Mouse (Mus musculus) left cerebral cortex, adult 11 months (tissue): ENCODE results near the gene Pitpna.
A peak's percentile ranks its signal among the peaks of the same experiment; 100 is the strongest.
"Not testable (repeated sequence)": the region's sequence is repeated elsewhere in the genome, so short reads cannot be mapped to it uniquely, and the experiment has no call there.

ENCODE experiments used
- DNase-seq: peaks from one replicate; pipeline ENCODE4 v3.0.0; 2022; ENCODE audit warnings: low spot score

Pitpna gene

DNA sequence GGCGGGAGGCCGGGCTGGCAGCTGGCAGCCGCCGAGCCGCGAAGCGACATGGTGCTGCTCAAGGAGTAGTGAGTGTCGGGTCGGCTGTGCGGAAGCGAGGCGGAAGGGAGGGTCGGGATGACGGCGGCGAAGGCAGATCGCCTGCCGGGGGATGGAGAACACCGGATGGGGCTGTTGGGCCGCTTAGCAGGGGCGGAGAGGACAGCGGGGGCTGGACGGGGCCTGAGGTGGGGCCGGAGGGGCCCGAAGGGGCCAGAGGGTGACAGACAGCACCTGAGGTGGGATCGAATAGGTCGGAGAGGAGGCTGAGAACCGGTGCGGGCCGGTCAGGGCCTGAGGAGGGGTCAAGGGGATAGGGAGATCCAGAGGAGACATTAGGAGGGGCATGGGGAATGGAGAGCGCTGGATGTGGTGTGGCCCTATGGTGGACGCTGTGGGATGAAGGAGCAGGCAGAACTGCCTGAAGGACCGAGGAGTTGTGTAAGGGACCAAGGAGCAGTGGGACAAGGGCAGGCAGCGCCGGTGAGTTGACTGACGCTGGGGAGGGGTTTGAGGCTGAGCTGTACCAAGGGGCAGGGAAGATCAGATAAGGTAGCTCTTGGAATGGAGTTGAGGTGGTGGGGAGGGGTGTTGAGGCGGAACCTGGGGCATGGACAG lies 516 bp downstream of the Pitpna start:
- DNase-seq = no peak

DNA sequence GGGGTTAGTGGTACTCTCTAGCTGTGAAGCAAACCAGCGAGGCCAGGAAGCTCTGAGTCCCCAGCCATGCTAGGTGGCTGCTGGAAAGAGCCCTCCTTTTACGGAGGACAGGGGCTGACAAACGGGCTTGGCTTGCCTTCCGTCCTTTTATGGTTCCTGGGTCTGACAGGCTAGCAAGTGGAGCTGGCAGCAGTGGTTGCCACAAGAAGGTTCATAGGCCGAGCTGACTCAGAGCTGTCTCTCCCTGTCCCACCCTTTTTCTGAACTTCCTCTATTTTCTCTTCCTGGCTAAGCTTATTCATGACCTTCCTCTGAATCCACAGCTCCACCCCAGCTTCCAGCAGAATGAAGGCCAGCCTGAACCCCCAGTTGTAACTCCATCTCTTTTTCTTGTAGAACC lies 4.7 kb downstream of the Pitpna start:
- no peak for DNase-seq

DNA sequence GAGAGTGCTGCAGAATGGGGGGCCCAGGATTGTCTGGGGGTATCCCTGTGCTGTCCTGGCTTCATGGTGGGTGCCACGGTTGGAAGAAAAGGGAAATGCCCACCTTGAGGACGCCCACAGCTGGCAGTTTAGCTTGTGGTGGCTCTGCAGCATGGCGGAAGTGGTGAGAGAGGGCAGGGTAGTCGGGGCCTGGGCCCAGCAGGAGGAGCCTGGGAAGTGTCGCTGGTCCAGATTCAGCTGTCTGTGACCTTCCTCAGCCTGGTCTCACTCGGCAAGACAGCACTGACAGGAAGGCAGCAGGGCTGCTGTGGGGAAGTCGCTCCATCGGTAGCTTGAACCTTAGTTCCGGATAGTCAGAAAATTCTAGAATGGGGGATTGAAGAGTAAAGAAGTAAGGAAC lies 6.5 kb downstream of the Pitpna start:
- DNase-seq = no peak

DNA sequence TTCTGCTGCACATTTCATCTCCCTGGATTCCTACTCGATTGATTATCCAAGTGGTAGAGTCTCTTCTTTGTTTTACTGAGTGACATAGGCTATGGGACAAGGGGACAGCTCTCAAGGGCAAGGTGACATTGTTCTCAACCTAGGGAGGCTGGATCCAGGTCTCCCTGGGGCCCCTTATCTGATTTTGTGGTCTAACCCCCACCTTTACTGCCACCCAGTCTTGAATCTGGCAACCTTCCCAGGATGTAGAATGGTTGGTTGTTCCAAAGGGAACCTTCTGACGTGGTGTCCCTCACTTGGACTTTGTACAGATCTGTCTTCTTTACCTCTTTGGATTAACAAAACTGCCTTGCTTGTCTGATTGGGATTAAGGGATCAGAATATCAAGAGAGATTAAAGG lies 7.5 kb downstream of the Pitpna start:
- DNase-seq = no peak

DNA sequence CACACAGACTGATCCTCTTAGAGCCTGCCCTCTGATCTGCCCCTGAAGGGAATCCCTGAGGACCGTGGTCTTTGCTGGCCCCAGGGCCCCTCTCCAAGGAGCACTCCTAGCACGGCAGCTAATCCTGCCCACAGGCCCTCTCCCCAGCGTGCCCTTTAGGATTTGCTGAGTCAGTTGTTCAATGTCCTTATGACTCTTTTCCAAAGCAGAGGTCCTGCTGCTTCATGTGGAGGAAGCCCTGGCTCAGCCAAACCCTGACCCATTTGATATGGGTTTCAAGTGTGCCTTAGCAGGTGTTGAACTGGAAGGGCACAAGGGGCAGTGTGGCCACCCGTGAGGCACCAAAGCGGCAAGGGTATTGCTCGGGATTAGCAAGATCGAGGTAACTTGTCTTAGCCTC lies 7.9 kb downstream of the Pitpna start:
- no peak for DNase-seq

DNA sequence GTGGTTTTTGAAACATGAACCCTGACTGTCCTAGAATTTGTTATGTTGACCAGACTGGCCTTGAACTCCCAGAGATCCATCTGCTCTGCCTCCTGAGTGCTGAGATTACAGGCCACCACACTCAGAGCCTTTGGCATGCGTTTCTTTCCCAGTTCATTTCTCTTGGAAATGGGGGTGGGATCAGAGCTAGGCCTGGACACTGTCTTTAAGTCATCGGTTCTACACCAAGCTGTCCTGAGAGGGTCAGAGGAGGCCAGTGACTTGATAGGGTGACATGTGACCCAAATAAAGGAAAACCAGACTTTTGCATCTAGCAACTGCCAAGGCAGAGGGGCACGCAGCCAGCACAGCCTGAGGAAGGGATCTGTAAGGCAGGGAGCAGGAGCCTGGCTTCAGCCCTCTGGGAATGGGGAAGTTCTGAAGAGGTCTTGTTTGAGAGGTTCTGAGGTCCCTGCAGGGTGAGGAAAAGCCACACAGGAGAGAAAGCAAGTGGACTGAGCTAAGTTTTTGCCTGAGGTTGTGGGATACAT lies 8.9 kb downstream of the Pitpna start:
- DNase-seq = no peak

DNA sequence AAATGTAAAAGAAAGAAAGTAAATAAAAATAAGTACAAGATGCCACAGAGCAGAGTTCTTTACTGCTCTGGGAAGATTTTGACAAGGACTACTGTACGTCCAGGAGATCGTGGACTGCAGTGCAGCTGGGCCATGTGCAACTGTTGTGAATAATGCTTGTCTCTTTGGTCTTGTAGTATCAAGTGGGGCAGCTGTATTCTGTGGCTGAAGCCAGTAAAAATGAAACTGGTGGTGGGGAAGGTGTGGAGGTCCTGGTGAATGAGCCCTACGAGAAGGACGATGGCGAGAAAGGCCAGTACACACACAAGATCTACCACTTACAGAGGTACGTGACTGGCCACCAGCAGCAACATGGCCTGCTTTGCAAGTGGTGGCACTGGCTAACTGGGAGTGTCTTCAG lies 10.1 kb downstream of the Pitpna start:
- DNase-seq = no peak

DNA sequence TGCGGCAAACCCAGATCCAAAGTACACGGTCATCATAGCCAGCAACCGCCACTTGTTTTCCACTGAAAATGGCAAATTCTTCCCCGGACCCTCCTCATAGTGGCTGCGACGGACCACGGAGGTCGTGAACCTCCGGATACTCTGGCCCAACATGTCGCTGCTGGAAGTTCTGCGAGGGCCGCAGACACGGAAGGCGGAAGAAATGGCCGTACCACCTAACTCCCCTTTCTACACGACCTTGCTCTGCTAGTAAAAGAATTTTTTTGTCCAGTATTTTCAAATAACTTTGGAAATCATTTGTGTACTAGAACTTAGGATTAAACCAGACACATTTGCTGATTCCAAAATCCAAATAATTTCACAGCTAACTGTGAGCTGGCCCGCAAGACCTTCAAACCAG lies 11.9 kb downstream of the Pitpna start:
- DNase-seq = not testable (repeated sequence)

DNA sequence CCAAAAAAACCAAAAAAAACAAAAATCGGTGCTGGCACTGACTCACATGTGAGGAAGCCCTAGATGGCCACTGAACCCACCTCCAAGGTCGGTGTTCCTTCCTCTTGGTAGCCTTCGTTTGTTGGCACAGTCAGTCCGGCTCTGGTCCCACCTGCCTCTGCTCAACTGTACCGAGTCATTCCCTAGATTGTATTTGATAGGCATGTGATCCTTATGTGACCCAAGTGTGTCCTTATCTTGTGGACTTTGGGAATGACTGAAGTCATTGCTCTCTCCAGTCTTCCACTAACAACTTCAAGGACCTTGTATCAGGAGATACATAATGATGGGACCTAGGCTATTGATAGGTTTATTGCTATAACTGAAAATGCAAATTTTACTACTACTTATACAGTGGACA lies 16.9 kb downstream of the Pitpna start:
- no peak for DNase-seq

DNA sequence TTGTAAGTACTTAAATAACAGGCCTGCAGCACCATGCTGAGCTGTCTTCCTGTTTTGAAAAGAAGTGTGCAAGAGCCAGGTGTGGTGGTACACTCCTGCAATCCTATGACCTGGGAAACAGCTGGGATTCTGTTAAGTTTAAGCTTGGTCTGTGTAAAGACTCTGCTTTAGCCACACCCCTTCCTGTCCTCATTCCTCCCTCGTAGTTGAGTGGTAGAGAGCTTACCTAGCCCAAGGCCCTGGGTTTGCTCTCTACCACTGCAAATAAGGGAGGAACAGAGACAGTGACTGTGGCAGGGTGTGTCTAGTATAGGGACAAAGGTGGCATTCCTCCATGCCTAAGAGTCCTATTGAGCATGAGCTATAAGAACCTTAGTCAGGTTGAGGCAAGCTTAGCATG lies 17.4 kb downstream of the Pitpna start:
- DNase-seq = no peak

DNA sequence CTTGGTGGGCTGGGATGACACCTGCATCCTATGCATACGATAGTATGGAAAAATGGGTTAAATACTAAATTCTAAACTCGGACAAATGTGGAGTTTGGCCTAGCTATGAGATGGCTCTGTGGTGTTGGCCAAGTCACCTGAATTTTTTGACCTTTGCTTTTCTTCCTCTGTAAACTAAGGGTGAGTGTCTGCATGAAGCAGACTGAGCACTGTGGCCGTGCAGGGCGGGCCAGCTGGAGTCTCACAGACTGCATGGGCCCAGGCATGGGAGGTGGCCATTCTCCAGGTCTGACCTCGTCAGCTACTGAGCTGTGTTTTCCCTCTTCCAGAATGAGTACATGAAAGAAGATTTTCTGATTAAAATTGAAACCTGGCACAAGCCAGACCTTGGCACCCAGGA lies 20.9 kb downstream of the Pitpna start:
- DNase-seq = no peak

DNA sequence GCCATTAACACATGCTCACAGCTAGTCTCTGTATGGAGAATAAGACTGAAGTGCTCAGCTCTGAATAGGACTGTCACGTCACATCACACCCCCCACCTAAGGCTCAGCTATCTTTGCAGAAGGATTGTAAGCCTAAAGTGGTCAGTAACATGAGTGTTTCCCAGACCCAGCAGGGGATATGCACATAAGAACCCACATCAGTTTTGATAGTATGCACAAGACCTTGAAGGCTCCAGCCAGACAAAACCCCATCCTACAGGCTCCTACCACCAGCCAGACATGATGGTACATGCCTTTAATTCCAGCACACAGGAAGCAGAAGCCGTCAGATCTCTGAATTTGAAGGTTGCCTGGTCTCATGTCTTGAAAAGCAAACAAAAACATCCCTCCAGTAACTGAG lies 22.1 kb downstream of the Pitpna start:
- no peak for DNase-seq

DNA sequence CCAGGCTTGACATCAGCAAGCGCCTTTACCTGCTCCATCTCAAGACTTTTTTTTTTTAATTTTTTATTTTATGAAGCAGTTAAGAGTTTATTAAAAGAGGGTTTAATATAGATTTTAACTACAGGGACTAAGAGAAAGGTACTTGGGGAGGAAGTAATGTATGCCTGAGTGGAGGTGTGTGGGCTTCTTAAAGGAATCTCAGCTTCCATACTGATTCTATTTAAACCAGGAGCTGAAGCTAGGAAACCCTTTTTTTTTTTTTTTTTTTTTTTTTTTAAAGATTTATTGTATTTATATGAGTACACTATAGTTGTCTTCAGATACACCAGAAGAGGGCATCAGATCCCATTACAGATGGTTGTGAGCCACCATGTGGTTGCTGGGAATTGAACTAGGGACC lies 26.9 kb downstream of the Pitpna start:
- no peak for DNase-seq

DNA sequence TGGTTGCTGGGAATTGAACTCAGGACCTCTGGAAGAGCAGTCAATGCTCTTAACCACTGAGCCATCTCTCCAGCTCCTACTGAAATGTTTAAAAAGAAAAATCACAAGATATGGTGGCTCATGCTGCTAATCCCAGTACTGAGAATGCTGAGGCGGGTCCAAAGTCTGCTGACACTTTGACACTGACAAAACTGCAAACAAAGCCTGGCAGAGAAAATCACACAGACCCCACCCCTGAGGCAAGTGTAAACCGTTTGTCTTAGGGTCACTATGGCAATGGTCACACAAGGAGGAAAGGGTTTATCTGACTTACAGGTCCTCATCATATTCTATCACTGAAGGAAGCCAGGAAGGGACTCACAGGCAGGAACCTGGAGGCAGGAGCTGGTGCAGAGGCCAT lies 27.7 kb downstream of the Pitpna start:
- no peak for DNase-seq

DNA sequence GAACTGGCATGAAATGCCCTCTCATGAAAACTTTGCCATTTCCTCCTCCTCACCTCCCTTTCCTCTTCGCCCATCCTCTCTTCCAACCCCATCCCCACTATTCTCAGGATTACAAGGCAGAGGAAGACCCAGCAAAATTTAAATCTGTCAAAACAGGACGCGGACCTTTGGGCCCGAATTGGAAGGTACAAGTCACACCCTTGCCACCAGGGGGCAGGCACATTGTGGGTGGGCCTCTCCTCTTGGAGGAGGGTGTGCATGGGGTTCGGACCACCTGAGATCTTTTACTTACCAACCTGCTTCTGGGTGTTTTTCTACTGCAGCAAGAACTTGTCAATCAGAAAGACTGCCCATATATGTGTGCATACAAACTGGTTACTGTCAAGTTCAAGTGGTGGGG lies 31.2 kb downstream of the Pitpna start:
- DNase-seq = no peak

DNA sequence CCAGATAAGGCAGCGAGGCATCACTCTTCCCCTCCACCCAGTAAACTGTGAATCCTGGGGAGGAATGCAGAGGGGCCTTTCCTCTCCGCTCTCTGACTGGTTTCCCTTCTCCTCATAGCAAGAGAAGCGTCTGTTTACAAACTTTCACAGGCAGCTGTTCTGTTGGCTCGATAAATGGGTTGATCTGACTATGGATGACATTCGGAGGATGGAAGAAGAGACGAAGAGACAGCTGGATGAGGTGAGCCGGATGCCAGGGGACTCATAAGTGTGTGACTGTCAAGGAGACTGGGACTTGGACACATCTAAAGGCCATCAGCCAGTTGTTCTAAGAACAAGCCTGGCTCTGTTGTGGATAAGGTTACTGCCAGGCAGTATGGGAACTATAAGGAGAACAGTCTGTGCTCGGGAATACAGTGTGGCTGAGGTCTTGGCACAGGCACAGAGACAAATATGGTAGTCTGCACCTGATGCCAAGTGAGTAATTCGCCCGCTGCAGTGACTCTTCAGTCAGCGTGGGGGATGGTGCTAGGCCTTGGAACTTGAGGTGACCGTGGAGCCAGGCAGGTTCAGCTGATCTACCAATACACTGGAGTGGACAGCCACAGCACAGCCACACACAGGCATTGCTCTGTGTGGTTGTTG lies 32.4 kb downstream of the Pitpna start:
- DNase-seq = no peak

DNA sequence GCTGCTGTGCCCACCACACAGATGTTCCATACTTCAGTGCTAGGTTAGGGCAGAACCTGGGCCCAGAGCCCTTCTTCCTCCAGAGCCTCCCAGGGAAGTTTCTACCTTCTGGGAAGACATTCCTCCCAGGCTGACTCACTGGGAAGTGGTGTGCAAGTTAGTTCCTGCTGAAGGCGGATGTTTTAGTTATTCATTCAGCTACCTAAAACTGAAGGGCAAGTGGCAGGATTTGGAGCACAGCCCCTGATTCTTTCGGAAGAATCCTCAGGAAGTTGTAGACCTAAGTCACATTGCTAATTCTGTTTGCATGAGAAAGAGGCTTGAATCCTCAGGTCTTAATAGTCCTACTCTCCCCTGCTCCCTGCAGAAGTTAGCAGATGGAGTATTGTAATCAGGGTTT lies 33.5 kb downstream of the Pitpna start:
- no peak for DNase-seq

DNA sequence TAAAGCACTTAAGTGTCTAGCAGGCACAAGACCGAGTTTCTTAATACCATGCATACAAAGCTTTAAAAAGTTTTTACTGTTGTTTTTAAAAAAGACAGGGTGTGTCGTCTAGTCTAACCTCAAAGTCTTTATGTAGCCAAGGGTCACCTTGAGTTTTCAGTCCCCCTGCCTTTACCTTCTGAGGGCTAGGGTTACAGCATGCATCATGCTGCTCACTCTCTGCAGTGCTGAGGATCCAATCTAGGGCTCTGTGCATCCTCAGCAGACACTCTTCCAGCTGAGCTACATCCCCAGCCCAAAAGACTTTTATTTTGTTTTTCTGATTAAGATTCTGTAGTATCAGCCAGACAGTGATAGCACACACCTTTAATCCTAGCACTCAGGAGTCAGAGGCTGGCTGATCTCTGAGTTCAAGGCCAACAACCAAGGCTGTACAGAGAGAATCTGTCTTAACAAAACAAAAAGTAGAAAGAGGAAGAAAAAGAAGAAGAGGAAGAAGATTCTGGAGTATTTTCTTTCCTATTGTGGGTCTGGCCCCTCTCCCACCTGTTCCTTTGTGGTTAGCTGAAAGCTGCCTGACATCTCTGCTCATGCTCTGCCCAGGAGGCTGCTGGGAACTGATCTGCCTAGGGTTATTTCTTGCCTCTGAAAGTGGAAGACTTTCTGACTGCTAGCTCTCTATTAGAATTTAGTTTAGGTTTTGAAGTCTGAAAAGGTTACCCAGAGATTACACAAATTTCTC lies 34.9 kb downstream of the Pitpna start:
- DNase-seq = no peak

DNA sequence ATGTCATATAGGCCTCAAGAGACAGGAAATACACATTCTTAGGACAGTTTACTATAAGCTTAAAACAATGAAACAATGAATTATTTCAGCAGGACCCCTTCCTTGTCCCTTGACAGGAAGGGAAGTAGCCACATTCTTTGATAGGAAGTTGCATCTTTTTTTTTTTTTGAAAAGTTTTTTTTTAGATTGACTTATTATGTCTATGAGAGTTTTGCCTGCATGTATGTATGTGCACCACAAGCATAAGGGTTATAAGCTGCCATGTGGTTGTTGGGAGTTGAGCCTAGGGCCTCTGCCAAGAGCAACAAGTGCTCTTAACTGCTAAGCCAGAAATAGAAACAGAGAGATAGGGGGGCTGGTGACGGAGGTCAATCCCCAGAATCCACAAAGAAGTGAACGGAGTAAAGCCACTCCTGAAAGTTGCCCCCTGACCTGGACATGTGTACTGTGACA lies 36.2 kb downstream of the Pitpna start:
- DNase-seq = no peak

DNA sequence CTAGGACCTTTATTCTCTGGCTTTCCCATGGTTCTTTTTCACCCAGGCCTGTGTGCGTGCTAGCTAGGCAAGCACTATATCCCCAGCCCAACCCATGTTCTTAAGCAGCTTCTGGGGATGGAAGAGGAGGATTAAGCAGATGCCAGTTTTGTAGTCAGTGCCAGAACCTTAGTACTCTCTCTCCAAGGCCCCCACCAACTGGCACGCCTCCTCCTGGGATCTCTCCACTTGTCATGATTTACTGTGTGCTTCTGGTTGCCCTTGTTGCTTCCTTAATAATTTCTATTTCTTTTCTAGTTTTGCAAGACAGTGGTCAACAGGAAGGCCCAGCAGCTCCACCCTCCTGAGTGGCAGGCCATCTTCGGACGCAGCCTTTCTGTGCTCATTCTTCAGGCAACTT lies 37.9 kb downstream of the Pitpna start:
- DNase-seq = no peak

DNA sequence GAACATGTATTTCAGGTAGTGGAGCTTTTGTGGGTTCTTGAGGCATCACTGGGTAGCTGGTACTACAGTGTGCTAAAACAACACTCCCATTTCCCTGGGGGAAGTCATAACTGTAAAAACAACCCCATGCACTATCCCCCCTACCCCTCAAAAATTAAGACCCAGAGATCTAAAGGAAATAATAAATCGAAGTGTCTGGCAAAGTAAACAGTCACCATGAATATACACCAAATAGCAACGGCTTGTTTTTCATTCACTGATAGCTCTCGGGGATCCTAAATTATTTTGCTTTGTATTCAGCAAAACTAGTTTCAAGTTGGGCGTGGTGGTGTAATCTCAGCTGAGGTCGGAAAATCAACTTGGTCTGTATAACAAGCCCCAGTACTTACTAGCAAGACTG lies 42.2 kb downstream of the Pitpna start:
- no peak for DNase-seq

DNA sequence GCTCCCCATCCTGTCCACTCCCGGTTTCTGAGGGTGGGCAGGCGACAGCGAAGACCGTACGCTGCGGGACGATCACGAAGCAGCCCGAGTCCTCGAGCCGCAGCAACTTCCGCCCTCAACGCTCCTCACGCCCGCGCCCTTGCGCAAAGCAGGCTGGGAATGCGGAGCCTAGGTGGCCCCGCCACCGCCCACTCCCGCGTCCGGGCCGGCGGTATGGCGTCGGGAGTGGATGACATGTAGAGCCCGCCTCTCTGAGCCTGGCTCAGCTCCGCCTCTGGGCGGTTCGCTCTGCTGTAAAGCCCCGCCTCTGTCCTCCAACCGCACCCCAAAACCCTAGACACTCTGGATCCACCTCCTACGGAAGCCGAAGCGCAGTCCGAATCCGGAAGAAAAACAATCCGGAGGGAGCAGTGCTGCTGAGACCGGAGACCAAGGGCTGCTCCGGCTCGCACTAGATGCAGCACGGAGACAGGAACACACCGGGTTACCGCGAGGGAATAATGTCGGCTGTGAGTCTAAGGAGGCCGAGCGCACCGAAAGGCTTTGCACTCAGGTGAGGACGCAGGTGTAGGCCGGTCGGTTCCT lies 42.8 kb downstream of the Pitpna start, which contains the start of gene Inpp5k:
TSS of gene Inpp5k (plus strand) at position 344 of the 585 bp plus-strand sequence.
- peak; percentile 96 for DNase-seq
